In the genomic region with DNA sequence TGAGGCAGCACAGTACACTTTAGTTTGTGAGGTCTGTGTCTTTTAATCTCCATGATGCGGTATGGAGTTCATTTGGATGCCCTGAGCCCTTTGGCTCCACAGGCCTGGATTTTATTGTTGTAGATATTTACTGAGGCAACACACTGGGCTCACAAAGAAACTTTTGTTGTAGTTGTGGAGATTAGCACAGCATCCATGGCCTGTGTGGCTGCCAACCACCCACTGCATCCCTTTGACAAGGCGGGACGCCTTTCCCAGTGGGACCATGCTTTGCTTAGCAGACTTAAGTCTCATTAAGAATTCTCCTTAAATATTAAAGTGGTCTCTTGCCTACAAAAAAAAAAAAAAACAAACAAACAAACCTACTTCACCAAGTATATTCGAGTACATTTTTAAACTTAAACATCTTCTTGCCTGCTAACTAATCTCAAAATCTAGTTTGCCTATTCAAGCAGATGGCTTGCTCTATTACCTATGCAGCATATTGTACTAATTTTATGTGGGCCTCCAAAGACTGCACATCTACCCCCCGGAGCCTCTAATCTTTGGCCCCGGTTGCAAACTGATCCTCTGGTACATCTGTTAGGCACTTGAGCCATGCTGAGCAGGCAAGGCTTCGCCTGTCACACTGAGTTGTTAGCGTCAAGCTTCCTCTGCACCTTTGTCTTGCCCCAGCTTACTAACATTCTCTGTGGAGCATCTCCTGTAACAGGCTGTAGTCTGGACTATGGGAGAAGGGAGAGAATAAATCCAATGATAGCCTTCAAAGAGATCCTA, we compare ENCODE assay signal across 15 mouse cellular contexts.
A peak's percentile ranks its signal among the peaks of the same experiment; 100 is the strongest.
DNase-seq lines count a peak whose midpoint lies in the region; ATAC-seq and TF ChIP-seq lines count a peak whose summit lies in the region.
"Had no signal": no experiment of that assay in that cellular context is flagged by ENCODE, and none has a peak within 500 bp of the region (broad histone marks: within the 10 kb centered on the region; RNA-seq: fewer than 3 reads in every experiment).

No protein-coding gene starts in this region.

- H3K36me3 ChIP-seq in forebrain, embryonic 14.5 days (ENCODE audit: control insufficient read depth, insufficient read depth, low read length) = no peaks in the 10 kb centered on the region
- H3K36me3 ChIP-seq in midbrain, embryonic 13.5 days = no peaks in the 10 kb centered on the region
- H3K36me3 ChIP-seq: heart, embryonic 13.5 days; liver, embryonic 13.5 days had no signal

- TF ChIP-seq POLR2A in lung, adult 2 months (IDR thresholded peaks at IDR 0.05; ENCODE audit: borderline replicate concordance, extremely low read depth, low read depth, low read length) = no peak

- peak; percentile 34; the same call in 1 of the 2 replicates for ATAC-seq in forebrain, embryonic 14.5 days
- ATAC-seq in midbrain, embryonic 13.5 days = peak; percentile 79

- no peak for TF ChIP-seq CTCF in lung, adult 2 months (IDR thresholded peaks at IDR 0.05; ENCODE audit: insufficient read depth, low read length)

- peak; percentile 18 for DNase-seq in heart, postnatal 4 days
- DNase-seq in heart, adult 9 months (ENCODE audit: low spot score in 2 of 2) = no peak
- peak; percentile 57 for DNase-seq in embryo, embryonic 10.5 days (ENCODE audit: low spot score)
- DNase-seq in forebrain, embryonic 14.5 days (ENCODE audit: low spot score) = peak; percentile 43
- DNase-seq in kidney, postnatal 10 days = no peak
- DNase-seq in lung, adult 2 months = no peak
- no peak for DNase-seq in urinary bladder, adult 2 months (ENCODE audit: low spot score)
- DNase-seq: adrenal gland, adult 2 months; B cell, adult 2 months; kidney, adult 8-10 months; liver, embryonic 13.5 days; lung, postnatal 10 days had no signal

- H3K9me3 ChIP-seq in forebrain, embryonic 14.5 days (replicated peaks; ENCODE audit: control insufficient read depth, low read length) = no peaks in the 10 kb centered on the region
- no peaks in the 10 kb centered on the region for H3K9me3 ChIP-seq in midbrain, embryonic 13.5 days
- H3K9me3 ChIP-seq: heart, embryonic 13.5 days; liver, embryonic 13.5 days had no signal

- no peak overlapping the region for H3K27ac ChIP-seq in forebrain, embryonic 14.5 days (ENCODE audit: low read depth, low read length)
- no peak overlapping the region; the same call in 1 of the 2 replicates for H3K27ac ChIP-seq in midbrain, embryonic 13.5 days
- H3K27ac ChIP-seq: heart, embryonic 13.5 days; hindbrain, embryonic 14.5 days; liver, embryonic 13.5 days had no signal

- H3K9ac ChIP-seq in forebrain, embryonic 14.5 days (ENCODE audit: low read length) = no peak overlapping the region
- no peak overlapping the region for H3K9ac ChIP-seq in midbrain, embryonic 13.5 days (replicated peaks)
- H3K9ac ChIP-seq: heart, embryonic 13.5 days; hindbrain, embryonic 14.5 days; liver, embryonic 13.5 days had no signal

- H3K27me3 ChIP-seq in forebrain, embryonic 14.5 days (replicated peaks; ENCODE audit: control insufficient read depth, insufficient read depth, low read length) = no peaks in the 10 kb centered on the region
- H3K27me3 ChIP-seq in midbrain, embryonic 13.5 days = 0 out of 2 replicates have a peak, but pooled peaks cover 3% of the 10 kb centered on the region
- H3K27me3 ChIP-seq: heart, embryonic 13.5 days; liver, embryonic 13.5 days had no signal

- H3K4me1 ChIP-seq in forebrain, embryonic 14.5 days (ENCODE audit: control insufficient read depth, insufficient read depth, low read length) = no peaks in the 10 kb centered on the region; the same call in 1 of the 2 replicates
- peaks cover 22% of the 10 kb centered on the region for H3K4me1 ChIP-seq in midbrain, embryonic 13.5 days (replicated peaks)
- H3K4me1 ChIP-seq in lung, adult 2 months (ENCODE audit: control insufficient read depth, insufficient read depth, low read length) = no peaks in the 10 kb centered on the region
- H3K4me1 ChIP-seq: heart, embryonic 13.5 days; liver, embryonic 13.5 days had no signal

- 17% methylated on average over 8 of the region's 8 CpGs for WGBS in forebrain, embryonic 14.5 days
- 16% methylated on average over 8 of the region's 8 CpGs for WGBS in midbrain, embryonic 13.5 days
- 83% methylated on average over 8 of the region's 8 CpGs for WGBS in lung, adult 2 months

- H3K4me2 ChIP-seq in forebrain, embryonic 14.5 days (ENCODE audit: low read length) = no peak overlapping the region
- H3K4me2 ChIP-seq in midbrain, embryonic 13.5 days (replicated peaks) = no peak overlapping the region
- H3K4me2 ChIP-seq: heart, embryonic 13.5 days; hindbrain, embryonic 14.5 days; liver, embryonic 13.5 days had no signal

- H3K4me3 ChIP-seq in forebrain, embryonic 14.5 days (ENCODE audit: low read depth, low read length) = no peak overlapping the region
- no peak overlapping the region for H3K4me3 ChIP-seq in midbrain, embryonic 13.5 days (replicated peaks)
- no peak overlapping the region for H3K4me3 ChIP-seq in lung, adult 2 months (replicated peaks; ENCODE audit: extremely low read depth, low read depth, low read length)
- H3K4me3 ChIP-seq: heart, embryonic 13.5 days; liver, embryonic 13.5 days had no signal

Comparison
In these comparisons a context has a peak if more than half of its experiments do, and no peak if none do; other contexts are left out.
1. DNase-seq: peak in heart, postnatal 4 days (single experiment), embryo, embryonic 10.5 days (single experiment) and forebrain, embryonic 14.5 days (single experiment); none in heart, adult 9 months (0 of 2), kidney, postnatal 10 days (single experiment), lung, adult 2 months (single experiment) and urinary bladder, adult 2 months (single experiment).